Mouse (Mus musculus) granulocyte monocyte progenitor cell, adult 5-6 weeks (primary cell): Measurements from ENCODE around the gene Gpc6. TPM values are rescaled to one million over a fixed set of nuclear protein-coding genes. Genes with fewer than 3 reads are reported as not detected.

Experiments
- ATAC-seq: replicated peaks from 2 replicates; pipeline ENCODE4 v1.8.0; 2016; ENCODE audit warnings: mild to moderate bottlenecking, moderate TSS enrichment, inconsistent platforms; ENCODE audit not compliant: poor library complexity, severe bottlenecking
- total RNA-seq, 2 experiments: library from RNA; stranded (forward) in 1 of 2; stranded (reverse) in 1 of 2; fragments of 200-712, 200-1000 nt in 1 of 2; fragments of >200 nt in 1 of 2; fragmentation: Nextera tagmentation in 1 of 2; gene quantifications; 2 replicates each; pipeline ENCODE4 v1.2.3; 2014 to 2017

Gene Gpc6
- total RNA-seq, 2 experiments from 2014 or later = not detected

- ATAC-seq = no peak
Observed at GRCm38 (mm10) chr14:117767861-117768260, 842.7 kb downstream of the Gpc6 start.

DNA sequence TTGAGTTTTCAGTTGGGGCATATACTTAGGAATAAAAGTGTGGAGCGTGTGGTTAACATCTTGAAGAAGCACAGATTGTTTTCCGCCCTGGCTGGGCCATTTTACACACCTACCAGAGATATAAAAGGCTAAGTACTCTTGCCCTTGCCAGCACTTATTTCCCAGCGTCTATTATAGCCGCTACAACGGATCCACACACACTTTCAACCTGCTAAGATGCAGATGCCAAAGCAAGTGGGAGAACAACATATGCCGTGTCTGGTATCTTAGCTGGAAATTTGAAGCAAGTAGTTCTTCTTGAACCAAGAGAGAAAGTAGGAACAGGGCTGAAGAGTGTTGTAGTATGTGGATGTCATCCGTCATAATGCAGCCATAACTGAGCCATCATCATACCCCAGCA lies 843.6 kb downstream of the Gpc6 start:
- no peak for ATAC-seq

GRCm38 (mm10) chr14:117773373-117773772 lies 848.3 kb downstream of the Gpc6 start:
- no peak for ATAC-seq

GRCm38 (mm10) chr14:117777866-117778500 lies 852.9 kb downstream of the Gpc6 start:
- ATAC-seq = no peak

DNA sequence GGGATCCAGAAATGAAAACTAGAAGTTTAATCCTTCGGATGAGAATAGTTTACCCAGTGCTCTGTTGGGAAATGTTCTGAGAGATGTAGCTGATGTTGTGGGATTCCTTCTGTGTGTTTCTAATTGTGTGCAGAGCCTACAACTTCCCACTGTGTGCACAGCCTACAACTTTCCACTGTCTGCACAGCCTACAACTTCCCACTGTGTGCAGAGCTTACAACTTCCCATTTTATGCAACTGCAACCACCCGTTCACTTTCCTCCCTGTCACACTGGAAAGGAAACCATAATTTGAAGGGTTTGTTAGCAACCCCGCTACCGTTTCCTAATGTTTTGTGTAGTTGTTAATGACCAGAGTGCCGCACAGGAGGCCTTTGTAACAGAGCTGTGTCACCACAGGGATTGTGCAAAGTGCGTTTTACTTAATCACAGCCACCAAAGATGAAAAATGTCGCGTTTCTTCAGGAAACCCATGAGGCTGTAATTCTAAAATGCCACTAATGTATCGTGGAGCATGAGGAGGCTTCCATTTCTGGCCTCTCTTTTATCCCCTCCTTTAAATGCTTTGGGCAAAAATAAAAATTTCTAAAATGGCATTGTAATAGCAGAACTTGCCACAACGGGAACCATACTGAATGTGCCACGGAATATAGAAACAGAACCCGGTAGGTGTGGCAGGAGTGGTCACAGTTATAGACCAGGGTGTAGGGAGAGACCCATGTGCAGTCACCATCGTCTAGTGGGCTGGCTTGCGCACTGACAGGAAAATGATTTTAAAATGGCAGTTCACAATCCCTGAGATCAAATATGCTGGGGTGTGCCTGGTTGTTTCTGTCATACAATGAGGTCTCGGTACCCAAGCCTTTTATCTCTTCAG lies 853.7 kb downstream of the Gpc6 start:
- peak; percentile 85 for ATAC-seq

DNA sequence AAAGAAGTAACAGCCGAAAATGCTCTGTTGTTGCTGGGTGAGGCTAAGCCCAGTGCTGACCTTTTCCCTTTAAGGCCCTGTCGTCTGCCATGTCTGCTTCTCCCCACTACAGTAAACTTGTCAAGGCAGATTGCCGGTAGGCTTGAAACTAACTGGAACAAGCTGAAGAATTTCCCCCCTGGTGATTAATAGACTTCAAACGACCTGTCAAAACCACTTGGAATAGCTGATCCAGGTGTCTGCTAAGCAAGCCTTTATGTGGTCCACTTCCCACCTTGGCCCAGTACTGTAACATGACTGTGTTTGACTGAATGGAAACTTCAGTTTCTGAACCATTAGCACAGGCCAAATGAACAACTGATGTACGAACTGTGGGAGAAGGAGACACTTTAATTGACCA lies 856.6 kb downstream of the Gpc6 start:
- no peak for ATAC-seq

DNA sequence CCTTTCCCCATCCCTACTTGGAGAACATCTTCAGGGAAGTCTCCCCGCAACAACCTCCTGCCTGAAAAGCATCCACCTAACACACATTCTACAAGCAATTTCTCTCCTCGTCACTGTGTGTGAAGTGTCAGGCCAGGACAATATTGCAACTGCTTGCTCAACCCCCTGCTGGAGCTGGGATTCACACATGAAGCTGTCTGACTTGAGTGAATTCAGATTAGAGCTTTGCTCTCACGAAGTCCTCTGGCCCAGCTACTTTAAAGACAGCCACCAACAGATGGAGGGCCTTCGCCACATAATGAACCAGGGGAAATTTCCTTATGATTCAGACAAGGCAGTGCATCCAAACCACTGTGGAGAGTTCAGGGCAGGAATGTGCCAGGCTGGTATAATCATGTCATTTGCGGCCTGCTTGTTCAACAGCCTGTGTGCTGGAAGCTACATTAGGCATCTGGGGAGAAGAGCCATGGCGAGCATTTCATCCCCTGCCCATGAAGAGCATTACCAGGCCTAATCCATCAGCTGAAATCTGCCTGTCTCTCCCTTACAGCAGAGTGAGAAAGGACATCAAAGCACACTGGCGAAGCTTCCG lies 858.7 kb downstream of the Gpc6 start:
- ATAC-seq = no peak

- no peak for ATAC-seq
Observed at GRCm38 (mm10) chr14:117784960-117785359, 859.8 kb downstream of the Gpc6 start.

DNA sequence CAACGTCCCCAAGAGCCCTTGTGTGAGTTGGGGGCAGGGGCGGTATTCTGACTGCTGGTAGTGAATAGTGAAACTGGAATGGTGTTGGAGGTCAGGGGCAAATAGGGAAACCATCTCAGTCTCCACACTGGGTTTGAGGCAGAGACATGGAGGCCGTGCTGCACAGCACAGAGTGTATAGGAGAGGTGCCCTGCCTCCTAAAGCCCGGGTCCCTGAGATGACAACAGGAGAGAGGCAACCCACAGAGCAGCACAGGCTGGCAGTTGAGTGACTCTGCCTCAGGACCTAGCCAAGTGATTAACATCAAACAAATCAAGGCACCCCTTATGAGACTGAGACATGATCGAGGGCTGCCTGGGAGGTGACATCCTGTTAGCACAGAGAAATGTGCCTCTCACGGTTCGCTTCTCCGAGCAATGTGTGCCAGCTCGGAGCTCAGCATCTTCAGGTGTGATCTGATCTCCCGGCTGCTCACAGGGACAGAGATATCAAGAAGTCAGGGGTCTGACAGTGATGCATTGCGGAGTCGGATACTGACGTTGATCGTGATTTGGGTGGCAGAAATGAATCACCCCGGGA lies 860.5 kb downstream of the Gpc6 start:
- ATAC-seq = no peak

GRCm38 (mm10) chr14:117786647-117787046 lies 861.5 kb downstream of the Gpc6 start:
- peak; percentile 71 for ATAC-seq

GRCm38 (mm10) chr14:117794874-117795273 lies 869.8 kb downstream of the Gpc6 start:
- peak; percentile 89 for ATAC-seq

DNA sequence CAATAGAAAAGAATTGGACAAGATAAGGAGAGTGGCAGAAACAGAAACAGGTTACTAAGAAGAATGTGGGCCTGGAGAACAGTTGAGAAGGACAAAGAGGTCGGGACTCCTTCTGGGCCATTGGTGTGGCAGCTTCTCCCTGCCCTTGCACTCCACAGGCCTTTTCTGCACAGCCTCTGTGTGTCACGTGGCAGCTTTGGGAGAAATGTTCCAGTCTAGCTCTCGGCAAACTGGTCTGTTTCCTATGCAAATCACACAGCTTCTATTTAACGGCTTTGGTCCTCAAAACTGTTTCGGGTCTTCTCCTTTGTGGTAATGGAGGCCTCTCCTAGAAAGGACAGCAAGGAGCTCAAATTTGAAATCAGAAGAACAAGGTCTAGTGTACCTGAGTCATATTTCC lies 871.5 kb downstream of the Gpc6 start:
- ATAC-seq = no peak

DNA sequence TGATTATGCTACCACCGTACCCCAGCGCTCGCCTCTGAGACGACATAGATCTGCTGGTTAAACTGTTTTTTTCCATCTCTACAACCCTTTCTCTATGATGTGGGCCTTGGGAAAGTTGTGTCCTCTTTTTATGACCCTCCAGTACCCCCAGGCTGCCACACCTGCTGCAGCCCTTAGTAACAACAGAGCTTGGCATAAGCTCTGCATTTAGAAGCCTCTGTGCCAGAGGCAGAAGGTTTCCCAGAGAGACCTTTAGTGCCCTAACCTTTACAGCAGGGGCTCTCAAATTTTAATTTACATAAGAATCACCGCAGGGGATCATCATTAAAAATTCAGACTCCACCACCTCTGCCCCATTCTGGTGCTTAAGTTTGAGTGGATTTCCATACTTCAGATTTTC lies 875.3 kb downstream of the Gpc6 start:
- ATAC-seq = no peak

DNA sequence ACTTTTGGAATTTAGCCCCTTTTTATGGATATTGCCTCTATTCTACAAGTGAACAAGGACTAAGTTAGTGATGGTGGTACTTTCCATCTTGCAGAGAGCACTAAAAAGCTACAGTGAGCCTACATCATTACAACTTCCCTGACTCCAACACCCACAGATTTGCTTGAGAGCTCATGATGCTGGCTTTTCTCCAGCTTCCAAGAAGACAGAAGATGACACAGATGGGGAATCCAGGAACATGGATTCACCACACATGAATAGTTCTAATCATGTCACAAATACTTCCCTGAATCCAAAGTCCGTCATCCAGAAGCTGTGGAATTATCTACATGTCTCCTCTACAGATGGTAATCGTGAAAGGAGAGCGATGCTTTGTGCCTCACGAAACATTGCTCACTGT lies 882.7 kb downstream of the Gpc6 start:
- no peak for ATAC-seq

DNA sequence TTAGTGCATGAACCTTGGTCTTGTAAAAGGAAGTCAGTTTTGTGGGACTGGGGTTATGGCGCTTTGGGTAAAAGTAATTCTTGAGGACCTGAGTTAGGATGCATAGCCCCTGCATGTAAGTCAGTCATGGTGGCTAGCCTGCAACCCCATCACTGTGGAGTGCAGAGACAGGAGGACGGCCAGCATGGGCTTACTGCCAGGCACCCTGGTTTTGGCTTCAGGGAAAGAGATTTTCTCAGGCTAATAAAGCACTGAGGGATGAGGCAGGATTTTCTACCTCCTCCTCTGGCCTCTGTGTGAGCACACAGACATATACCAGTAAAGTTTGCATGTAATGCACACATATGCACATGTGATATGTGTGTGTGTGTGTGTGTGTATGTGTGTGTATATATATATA lies 883.2 kb downstream of the Gpc6 start:
- ATAC-seq = no peak

- ATAC-seq = no peak
Observed at GRCm38 (mm10) chr14:117810321-117811270, 885.5 kb downstream of the Gpc6 start.

DNA sequence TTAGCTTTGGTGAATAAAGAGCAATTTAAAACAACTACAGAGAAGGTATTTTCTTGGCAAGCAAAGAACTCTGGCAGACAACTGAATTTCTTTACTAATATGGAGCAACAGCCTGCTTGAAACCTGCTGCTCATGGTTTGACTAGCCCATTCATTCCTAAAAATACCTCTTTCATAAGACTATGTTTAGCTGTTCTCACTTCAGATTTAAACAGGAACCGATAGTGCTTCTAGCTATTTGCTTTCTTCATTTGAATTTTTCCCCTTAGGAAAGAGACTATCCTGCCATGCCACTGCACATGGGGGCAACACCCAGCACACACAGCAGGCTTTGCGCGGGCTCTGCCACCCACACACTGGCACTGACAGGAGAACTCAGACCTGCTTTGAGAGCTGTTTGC lies 888.4 kb downstream of the Gpc6 start:
- peak; percentile 33; the same call in 1 of the 2 replicates for ATAC-seq

DNA sequence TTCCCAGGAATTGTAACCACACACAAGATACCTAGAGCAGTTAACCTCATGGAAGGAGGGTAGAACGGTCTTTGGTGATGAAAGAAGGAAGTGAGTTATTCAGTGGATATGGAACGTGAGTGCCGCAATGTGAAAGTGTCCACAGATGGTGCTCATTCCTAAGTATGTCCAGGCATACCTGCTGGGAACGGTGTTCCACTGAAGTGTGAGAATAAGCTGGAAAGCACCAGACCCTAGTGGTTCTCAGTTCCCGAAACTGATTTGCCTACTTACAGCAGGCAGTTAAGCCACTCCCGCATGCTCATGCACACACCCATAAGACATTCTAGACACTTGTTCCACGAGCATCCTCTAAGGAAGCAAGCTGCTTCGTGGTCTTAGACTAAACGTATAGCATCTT lies 890.9 kb downstream of the Gpc6 start:
- ATAC-seq = peak; percentile 48; the same call in 1 of the 2 replicates

- no peak for ATAC-seq
Observed at GRCm38 (mm10) chr14:117816706-117817105, 891.6 kb downstream of the Gpc6 start.

DNA sequence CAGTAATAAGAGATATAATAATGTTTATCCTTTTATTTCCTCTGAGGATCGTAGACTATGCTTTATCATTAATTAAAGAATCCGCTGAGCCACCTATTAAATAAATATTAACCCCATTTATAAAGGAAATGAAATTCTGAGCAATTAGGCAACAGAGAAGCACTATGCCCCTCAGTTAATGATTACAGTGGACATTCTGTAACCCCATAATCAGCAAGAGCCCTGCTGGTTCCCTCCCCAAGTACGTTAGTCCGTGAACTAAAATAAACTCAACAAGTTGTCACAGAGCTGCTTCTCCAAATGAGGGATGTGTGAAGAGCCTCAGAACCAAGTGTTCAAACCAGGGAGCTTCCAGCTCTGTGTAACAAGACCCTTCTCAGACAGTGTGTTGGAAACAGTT lies 892.1 kb downstream of the Gpc6 start:
- no peak for ATAC-seq
